Mouse (Mus musculus) kidney, embryonic 16.5 days (tissue): ENCODE measurements around the gene Idh2. TPM values are rescaled to one million over a fixed set of nuclear protein-coding genes. Genes with fewer than 3 reads are reported as not detected.

Experiments
- ATAC-seq: fragments of 200-750 bp; cut with Nextera tagmentation; 2 replicates; pipeline ENCODE4 v1.8.0; 2017; ENCODE audit warnings: moderate TSS enrichment; ENCODE audit not compliant: low FRiP score, low TSS enrichment
- H3K27ac ChIP-seq: fragments of 300-500 bp; sonication (generic); 2 replicates; pipeline ENCODE4 v1.5.1; 2014; ENCODE audit warnings: low read length
- H3K27me3 ChIP-seq: fragments of 300-500 bp; sonication (generic); 2 replicates; pipeline ENCODE4 v1.6.1; 2014; ENCODE audit warnings: low read length, control low read depth, mixed read lengths; ENCODE audit not compliant: insufficient read depth
- H3K36me3 ChIP-seq: fragments of 300-500 bp; sonication (generic); 2 replicates; pipeline ENCODE4 v1.6.1; 2014; ENCODE audit warnings: low read length, control low read depth, mixed read lengths; ENCODE audit not compliant: insufficient read depth
- H3K4me1 ChIP-seq: fragments of 300-500 bp; sonication (generic); 2 replicates; pipeline ENCODE4 v1.6.1; 2014; ENCODE audit warnings: low read length, control low read depth, mixed read lengths; ENCODE audit not compliant: insufficient read depth
- H3K4me2 ChIP-seq: fragments of 300-500 bp; sonication (generic); replicated peaks from 2 replicates; pipeline ENCODE4 v1.6.1; 2014; ENCODE audit warnings: low read depth, low read length
- H3K4me3 ChIP-seq: fragments of 300-500 bp; sonication (generic); 2 replicates; pipeline ENCODE4 v1.5.1; 2014; ENCODE audit warnings: mild to moderate bottlenecking, low read length
- H3K9ac ChIP-seq: fragments of 300-500 bp; sonication (generic); replicated peaks from 2 replicates; pipeline ENCODE4 v1.6.1; 2014; ENCODE audit warnings: low read length
- H3K9me3 ChIP-seq: fragments of 300-500 bp; sonication (generic); 2 replicates; pipeline ENCODE4 v1.6.1; 2016; ENCODE audit warnings: low read length, control low read depth
- WGBS: fragments of 180-500 bp; shearing (Covaris S2); extraction: QIAGEN DNeasy Blood & Tissue Kit; methylation state at CpG from one replicate; pipeline ENCODE4 v1.1.7; 2014; 5-methylcytosine and 5-hydroxymethylcytosine counted together
- polyA plus RNA-seq: library from polyadenylated mRNA; unstranded; fragments of >200 nt; fragmentation: Nextera tagmentation; extraction: Ambion mirVana; gene quantifications from 2 replicates; pipeline ENCODE4 v1.2.1, GENCODE M21; 2015

Idh2 gene
- polyA plus RNA-seq, 1 experiment from 2014 or later = 850 TPM

DNA sequence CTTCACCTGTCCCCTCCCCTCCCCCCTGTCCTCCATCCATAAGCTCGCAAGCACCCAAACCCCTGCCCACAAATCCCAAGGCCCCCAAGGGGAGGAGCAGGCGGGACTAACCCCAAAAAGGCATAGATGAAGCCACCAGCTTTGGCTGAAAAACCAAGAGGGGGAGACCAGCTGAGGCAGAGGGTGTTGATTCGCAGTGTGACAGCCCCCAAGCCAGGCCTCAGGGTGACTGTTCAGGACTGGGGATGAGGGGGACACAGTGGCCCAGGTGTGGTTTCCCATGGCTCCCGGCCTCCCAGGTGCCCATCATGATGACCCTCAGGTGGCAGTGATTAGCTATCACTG is 23.4 kb downstream of the Idh2 start:
- no peak for ATAC-seq
- 83% methylated on average over 4 of the region's 4 CpGs for WGBS
- H3K27ac ChIP-seq = no peak overlapping the region

DNA sequence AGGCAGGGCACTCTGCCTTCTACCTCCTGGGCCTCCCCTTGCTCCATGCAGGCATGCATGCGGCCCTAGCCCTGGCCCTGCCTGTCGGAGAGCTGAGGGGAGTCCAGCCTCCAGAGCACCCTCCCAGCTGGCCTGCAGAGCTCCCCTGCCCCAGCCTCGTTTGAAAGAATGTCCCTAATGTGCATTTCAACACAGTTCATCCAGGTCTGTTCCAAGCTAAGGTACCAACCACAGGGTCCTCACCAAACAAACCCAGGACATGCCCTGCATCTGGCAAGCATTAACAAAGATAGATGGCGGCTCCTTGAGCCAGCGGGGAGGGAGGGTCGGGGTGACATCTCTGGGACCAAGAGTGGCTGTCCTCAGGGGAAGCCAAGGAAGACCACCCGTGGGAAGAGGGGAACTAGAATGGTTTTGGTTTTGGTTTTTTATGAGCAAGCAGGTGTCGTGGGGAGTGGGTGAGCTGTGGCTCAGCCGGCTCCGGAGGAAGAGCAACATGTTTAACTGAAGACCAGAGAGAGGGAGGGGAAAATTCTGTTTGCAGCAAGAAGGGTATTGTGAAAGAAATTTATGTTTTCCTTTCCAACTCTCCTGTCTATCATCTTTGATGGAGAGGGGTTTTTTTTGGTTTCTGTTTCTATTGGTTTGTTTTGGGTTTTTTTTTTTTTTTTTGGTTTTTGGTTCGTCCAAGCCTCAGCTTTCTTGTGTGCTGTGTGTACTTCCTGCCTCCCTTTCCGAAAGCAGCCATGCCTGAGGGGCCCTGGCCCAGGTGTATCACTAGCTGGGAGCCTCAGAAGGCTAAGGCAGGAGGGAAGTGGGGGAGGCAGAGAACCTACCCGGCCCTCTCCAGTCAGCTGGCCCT is 24.0 kb downstream of the Idh2 start:
- peaks cover 16% of the 10 kb centered on the region for H3K4me1 ChIP-seq
- no peaks in the 10 kb centered on the region for H3K9me3 ChIP-seq
- no peak overlapping the region for H3K9ac ChIP-seq
- 55% methylated on average over 13 of the region's 13 CpGs for WGBS
- ATAC-seq = 0 out of 2 replicates have a peak, but pooled peaks have one; percentile 6
- no peak overlapping the region for H3K27ac ChIP-seq
- H3K4me3 ChIP-seq = no peak overlapping the region
- H3K36me3 ChIP-seq = peaks cover 81% of the 10 kb centered on the region
- no peak overlapping the region for H3K4me2 ChIP-seq
- no peaks in the 10 kb centered on the region for H3K27me3 ChIP-seq

More for the DNA sequence above, 23.4 kb downstream of the Idh2 start:
- Histone ChIP-seq H3K9me3 (no peaks in the 10 kb centered on the region), H3K27me3 (no peaks in the 10 kb centered on the region), H3K4me3 (no peak overlapping the region), H3K4me1 (peaks cover 11% of the 10 kb centered on the region), H3K9ac (no peak overlapping the region), H3K36me3 (peaks cover 81% of the 10 kb centered on the region), H3K4me2 (no peak overlapping the region)

DNA sequence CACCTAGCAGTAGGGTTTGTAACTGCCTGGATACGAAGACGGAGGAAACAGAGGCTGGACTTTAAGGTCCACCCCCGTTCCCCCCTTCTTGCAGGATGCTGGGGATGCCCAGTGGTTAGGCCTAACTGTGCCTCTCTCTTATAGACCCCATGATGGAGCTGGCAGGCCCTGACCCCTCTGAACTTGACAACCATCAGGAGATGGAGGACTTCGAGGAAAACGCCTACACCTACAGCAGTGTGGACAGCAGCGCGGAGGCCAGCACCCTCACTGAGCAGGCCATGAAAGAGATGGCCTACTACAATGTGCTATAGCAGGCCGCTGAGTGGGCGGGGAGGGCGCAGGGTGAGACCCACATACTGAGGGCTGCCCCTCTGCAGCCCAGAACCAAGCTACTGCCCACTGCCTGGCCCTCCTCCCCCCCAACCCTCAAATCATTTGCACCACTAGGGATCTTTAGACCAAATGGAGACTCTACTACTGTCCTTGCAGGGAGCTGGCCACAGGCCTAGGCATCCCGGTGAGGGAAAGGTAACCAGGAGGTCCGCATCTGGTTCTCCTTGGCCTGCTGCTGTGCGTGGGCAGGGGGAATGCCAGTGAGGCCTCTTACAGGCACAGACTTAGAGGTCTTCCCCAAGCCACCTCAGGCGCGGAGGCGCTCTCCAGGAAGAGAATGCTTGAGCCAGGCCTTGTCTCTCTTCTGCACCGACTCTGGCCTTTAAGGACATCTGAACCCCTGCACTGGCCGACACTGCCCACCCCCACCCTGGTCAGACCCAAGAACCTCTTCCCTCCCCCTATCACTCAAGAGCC is 24.8 kb downstream of the Idh2 start:
- no peak overlapping the region; the same call in 1 of the 2 replicates for H3K27ac ChIP-seq
- peak; percentile 10; the same call in 1 of the 2 replicates for ATAC-seq

DNA sequence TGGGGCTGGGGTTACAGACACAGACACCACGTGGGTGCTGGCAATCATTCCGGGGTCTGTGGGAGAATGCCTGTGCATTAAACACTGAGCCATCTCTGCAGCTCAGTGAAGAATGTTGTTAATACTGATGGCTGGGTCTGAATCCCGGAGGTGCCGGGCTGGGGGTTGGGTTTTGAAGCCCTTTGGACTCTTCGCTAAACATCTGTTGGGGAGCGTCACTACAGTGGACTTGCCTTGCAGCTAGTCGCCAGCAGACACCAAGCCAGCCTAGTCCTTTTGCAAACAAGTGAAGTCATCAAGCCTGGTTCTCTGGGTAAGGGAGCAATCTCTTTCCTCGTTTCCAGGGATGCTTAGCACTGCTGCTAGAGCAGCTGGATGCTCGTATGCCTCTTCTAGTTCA is 27.0 kb downstream of the Idh2 start:
- Histone ChIP-seq H3K4me3 (no peak overlapping the region), H3K27ac (no peak overlapping the region), H3K36me3 (peaks cover 63% of the 10 kb centered on the region), H3K4me2 (no peak overlapping the region), H3K9me3 (no peaks in the 10 kb centered on the region), H3K27me3 (no peaks in the 10 kb centered on the region), H3K9ac (no peak overlapping the region), H3K4me1 (peaks cover 21% of the 10 kb centered on the region)
- ATAC-seq = no peak
- 82% methylated on average over 9 of the region's 9 CpGs for WGBS

More for the DNA sequence above, 24.8 kb downstream of the Idh2 start:
- H3K36me3 ChIP-seq = peaks cover 75% of the 10 kb centered on the region
- H3K4me1 ChIP-seq = peaks cover 21% of the 10 kb centered on the region
- no peak overlapping the region for H3K4me3 ChIP-seq
- no peak overlapping the region for H3K9ac ChIP-seq
- H3K4me2 ChIP-seq = no peak overlapping the region
- WGBS = 77% methylated on average over 18 of the region's 18 CpGs
- no peaks in the 10 kb centered on the region for H3K9me3 ChIP-seq
- H3K27me3 ChIP-seq = no peaks in the 10 kb centered on the region

DNA sequence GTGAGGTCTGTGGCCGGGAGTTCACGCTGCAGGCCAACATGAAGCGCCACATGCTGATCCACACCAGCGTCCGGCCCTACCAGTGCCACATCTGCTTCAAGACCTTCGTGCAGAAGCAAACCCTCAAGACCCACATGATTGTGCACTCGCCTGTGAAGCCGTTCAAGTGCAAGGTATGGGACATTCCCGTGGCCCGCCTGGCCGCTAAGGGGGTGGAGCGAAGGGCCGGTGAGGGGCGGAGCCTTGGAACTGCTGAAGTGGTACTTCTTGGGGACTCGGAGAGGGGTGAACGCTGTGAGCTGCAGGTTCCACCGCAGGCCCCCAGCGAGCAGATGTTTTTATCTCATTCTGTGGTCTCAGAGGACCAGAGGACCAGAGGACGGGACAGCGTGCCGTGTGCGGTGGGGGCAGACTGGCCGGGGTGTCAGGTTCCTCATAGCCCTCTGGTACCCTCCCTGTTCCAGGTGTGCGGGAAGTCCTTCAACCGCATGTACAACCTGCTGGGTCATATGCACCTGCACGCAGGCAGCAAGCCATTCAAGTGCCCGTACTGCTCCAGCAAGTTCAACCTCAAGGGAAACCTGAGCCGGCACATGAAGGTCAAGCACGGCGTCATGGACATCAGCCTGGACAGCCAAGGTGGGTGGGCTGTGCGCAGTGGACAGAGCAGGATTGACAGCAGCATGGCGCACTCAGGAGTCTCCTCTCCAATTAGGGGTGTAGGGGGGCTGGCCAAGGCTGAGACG is 29.0 kb downstream of the Idh2 start:
- H3K4me2 ChIP-seq = peak overlapping the region; percentile 19

DNA sequence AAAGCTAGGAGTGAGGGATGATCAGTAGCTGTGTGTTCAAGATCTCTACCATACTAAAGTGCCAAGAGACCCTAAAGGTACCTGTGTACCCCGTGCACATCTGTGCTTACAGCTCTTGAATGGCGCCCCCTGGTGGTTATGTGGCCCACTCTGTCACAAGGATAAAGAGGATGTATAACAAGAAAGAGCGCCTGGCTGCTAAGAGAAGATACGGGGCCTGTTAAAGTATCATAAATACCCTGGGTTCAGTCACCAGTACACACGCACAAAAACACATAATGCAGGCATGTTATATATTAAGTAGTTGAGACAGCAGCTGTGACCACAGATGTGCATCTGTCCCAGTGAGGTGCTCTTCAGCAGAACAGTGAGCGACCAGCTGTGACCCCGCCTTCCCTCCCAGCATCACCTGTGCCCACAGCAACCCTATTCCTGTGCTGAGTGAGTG is 30.7 kb downstream of the Idh2 start:
- H3K27ac ChIP-seq = no peak overlapping the region
- 55% methylated on average over 7 of the region's 7 CpGs for WGBS
- peaks cover 19% of the 10 kb centered on the region for H3K4me1 ChIP-seq
- no peaks in the 10 kb centered on the region for H3K27me3 ChIP-seq
- no peaks in the 10 kb centered on the region for H3K9me3 ChIP-seq
- no peak; the same call in 1 of the 2 replicates for ATAC-seq
- H3K9ac ChIP-seq = no peak overlapping the region
- H3K4me2 ChIP-seq = no peak overlapping the region
- H3K36me3 ChIP-seq = peaks cover 61% of the 10 kb centered on the region
- H3K4me3 ChIP-seq = no peak overlapping the region

More for the DNA sequence above, 29.0 kb downstream of the Idh2 start:
- H3K9ac ChIP-seq = 0 out of 2 replicates have a peak overlapping the region, but pooled peaks have one; percentile 31
- H3K9me3 ChIP-seq = no peaks in the 10 kb centered on the region
- no peaks in the 10 kb centered on the region for H3K27me3 ChIP-seq
- no peak overlapping the region for H3K4me3 ChIP-seq
- peak; percentile 43 for ATAC-seq
- H3K27ac ChIP-seq = peak overlapping the region; percentile 73
- 48% methylated on average over 33 of the region's 33 CpGs for WGBS
- peaks cover 69% of the 10 kb centered on the region for H3K36me3 ChIP-seq
- H3K4me1 ChIP-seq = peaks cover 9% of the 10 kb centered on the region

DNA sequence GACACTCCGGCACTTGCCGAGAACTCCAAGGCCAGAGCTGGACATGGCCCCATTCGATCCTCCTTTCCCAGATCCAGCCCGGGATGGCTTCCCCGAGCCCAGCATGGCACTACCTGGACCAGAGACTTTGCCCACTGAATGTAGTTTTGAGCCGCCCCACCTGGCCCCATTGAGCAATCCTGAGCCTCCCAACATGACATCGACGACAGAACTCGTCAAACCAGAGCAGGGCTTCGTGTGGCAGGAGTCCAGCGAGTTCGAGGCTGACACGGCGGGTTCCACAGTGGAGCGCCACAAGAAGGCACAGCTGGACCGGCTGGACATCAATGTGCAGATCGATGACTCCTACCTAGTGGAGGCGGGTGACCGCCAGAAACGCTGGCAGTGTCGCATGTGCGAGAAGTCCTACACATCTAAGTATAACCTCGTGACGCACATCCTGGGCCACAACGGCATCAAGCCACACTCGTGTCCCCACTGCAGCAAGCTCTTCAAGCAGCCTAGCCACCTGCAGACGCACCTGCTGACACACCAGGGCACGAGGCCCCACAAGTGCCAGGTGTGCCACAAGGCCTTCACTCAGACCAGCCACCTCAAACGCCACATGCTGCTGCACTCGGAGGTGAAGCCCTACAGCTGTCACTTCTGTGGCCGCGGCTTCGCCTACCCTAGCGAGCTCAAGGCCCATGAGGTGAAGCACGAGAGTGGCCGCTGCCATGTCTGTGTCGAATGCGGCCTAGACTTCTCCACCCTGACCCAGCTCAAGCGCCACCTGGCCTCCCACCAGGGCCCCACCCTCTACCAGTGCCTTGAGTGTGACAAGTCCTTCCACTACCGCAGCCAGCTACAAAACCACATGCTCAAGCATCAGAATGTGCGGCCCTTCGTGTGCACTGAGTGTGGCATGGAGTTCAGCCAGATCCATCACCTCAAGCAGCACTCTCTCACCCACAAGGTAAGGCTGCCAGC is 33.3 kb downstream of the Idh2 start:
- no peak overlapping the region for H3K4me2 ChIP-seq
- ATAC-seq = no peak
- H3K9me3 ChIP-seq = no peaks in the 10 kb centered on the region

DNA sequence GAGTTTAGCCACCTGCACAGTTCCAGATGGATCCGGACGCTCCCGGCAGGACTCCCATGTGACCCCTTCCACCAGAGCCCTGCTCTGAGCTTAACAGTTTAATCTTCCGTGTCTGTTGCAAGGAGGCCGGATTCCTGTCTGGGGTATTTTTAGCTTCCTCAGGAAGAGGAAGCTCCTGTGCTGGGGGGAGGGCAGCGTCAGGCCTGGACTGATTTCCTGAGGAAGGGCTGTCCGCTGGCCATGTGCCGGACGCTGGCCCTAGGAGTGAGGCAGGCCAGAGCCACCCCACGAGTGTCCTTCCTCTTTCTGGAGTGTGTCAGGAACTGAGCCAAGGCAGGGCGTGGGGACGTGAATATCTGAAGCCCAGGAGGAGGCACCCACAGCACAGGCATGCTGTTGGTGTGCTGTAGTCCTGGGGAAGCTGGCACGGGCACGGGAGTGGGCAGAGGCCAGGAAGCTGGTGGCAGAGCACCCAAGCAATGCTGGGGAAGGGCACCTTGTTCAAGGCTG is 36.3 kb downstream of the Idh2 start:
- H3K9me3 ChIP-seq = no peaks in the 10 kb centered on the region
- peak overlapping the region; percentile 57 for H3K9ac ChIP-seq
- 9% methylated on average over 14 of the region's 14 CpGs for WGBS
- H3K4me1 ChIP-seq = peaks cover 63% of the 10 kb centered on the region
- ATAC-seq = peak; percentile 86
- no peak overlapping the region for H3K4me3 ChIP-seq
- H3K4me2 ChIP-seq = peak overlapping the region; percentile 36
- peaks cover 29% of the 10 kb centered on the region for H3K36me3 ChIP-seq
- no peaks in the 10 kb centered on the region for H3K27me3 ChIP-seq
- peak overlapping the region; percentile 96 for H3K27ac ChIP-seq

More for the DNA sequence above, 33.3 kb downstream of the Idh2 start:
- 92% methylated on average over 42 of the region's 42 CpGs for WGBS
- Histone ChIP-seq H3K27me3 (no peaks in the 10 kb centered on the region), H3K4me3 (no peak overlapping the region), H3K27ac (no peak overlapping the region), H3K36me3 (peaks cover 39% of the 10 kb centered on the region), H3K4me1 (peaks cover 45% of the 10 kb centered on the region), H3K9ac (no peak overlapping the region)
